Mouse (Mus musculus) limb, embryonic 11.5 days (tissue): ENCODE results near the gene Dip2b. TPM values are rescaled to one million over a fixed set of nuclear protein-coding genes. Genes with fewer than 3 reads are reported as not detected.

Experiments used
- ATAC-seq: fragments of 200-750 bp; cut with Nextera tagmentation; 2 replicates; pipeline ENCODE4 v1.8.0; 2017; ENCODE audit warnings: low read depth; ENCODE audit not compliant: insufficient number of reproducible peaks, low FRiP score, low TSS enrichment
- DNase-seq: peaks from one replicate; pipeline ENCODE4 v3.0.0-alpha.2; 2015; ENCODE audit warnings: low spot score
- H3K27ac ChIP-seq: fragments of 300-500 bp; sonication (generic); replicated peaks from 2 replicates; pipeline ENCODE4 v1.5.1; 2014; ENCODE audit warnings: low read depth, mild to moderate bottlenecking, low read length
- H3K27me3 ChIP-seq: fragments of 300-500 bp; sonication (generic); 2 replicates; pipeline ENCODE4 v1.6.1; 2014; ENCODE audit warnings: mild to moderate bottlenecking, low read length, mixed read lengths; ENCODE audit not compliant: control insufficient read depth, insufficient read depth
- H3K36me3 ChIP-seq: fragments of 300-500 bp; sonication (generic); 2 replicates; pipeline ENCODE4 v1.6.1; 2014; ENCODE audit warnings: mild to moderate bottlenecking, low read length, moderate library complexity, mixed read lengths; ENCODE audit not compliant: control insufficient read depth, insufficient read depth
- H3K4me1 ChIP-seq: fragments of 300-500 bp; sonication (generic); 2 replicates; pipeline ENCODE4 v1.6.1; 2014; ENCODE audit warnings: low read length, mixed read lengths; ENCODE audit not compliant: control insufficient read depth, insufficient read depth
- H3K4me2 ChIP-seq: fragments of 300-500 bp; sonication (generic); 2 replicates; pipeline ENCODE4 v1.6.1; 2014; ENCODE audit warnings: low read depth, mild to moderate bottlenecking, moderate library complexity; ENCODE audit not compliant: severe bottlenecking
- H3K4me3 ChIP-seq: fragments of 300-500 bp; sonication (generic); 2 replicates; pipeline ENCODE4 v1.5.1; 2014; ENCODE audit warnings: low read depth, low read length
- H3K9ac ChIP-seq: fragments of 300-500 bp; sonication (generic); 2 replicates; pipeline ENCODE4 v1.6.1; 2014; ENCODE audit warnings: mild to moderate bottlenecking, low read length
- H3K9me3 ChIP-seq: fragments of 300-500 bp; sonication (generic); 2 replicates; pipeline ENCODE4 v1.6.1; 2016; ENCODE audit warnings: low read length; ENCODE audit not compliant: control insufficient read depth
- WGBS: fragments of 180-500 bp; shearing (Covaris S2); extraction: QIAGEN DNeasy Blood & Tissue Kit; methylation state at CpG from one replicate; pipeline ENCODE4 v1.1.7; 2014; 5-methylcytosine and 5-hydroxymethylcytosine counted together
- polyA plus RNA-seq: library from polyadenylated mRNA; unstranded; fragments of >200 nt; fragmentation: Nextera tagmentation; extraction: Ambion mirVana; gene quantifications from 2 replicates; pipeline ENCODE4 v1.2.1, GENCODE M21; 2014

Gene Dip2b
- polyA plus RNA-seq, 1 experiment from 2014 or later: 18.5 TPM

DNA sequence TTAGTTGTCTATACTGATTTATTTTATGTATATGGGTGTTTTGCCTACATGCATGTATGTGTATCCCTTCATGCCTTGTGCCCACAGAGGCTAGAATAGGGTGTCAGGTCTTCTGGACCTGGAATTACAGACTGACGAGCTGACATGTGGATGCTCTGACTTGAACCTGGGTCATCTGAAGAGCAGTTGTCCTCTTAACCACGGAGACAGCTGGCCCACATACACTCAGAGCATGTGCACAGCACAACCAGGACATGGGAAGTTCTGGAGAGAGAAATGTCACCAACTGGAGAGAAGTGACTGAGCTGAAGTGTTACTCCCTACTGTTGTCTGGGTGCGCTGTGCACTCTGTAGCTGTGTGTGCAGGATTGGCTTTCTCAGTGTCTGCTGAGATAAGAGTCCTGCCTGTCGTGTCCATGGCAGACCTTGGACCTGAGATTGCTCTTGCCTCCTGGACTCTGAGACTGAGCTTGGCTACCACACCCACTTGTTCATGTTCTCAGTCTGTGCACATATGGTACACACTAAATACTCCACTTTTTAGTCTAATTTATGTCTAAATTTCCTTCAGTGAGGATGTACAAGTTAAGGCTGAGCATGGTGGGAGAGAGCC, 117.7 kb downstream of the Dip2b start:
- H3K4me2 ChIP-seq: no peak overlapping the region
- DNase-seq (no peak), ATAC-seq (no peak)
- WGBS: 91% methylated on average over 4 of the region's 4 CpGs
- H3K4me1 ChIP-seq: no peaks in the 10 kb centered on the region
- H3K27ac ChIP-seq: no peak overlapping the region
- no peaks in the 10 kb centered on the region for H3K9me3 ChIP-seq
- no peak overlapping the region for H3K9ac ChIP-seq
- H3K27me3 ChIP-seq: no peaks in the 10 kb centered on the region
- peaks cover 10% of the 10 kb centered on the region; the same call in 1 of the 2 replicates for H3K36me3 ChIP-seq
- no peak overlapping the region for H3K4me3 ChIP-seq

DNA sequence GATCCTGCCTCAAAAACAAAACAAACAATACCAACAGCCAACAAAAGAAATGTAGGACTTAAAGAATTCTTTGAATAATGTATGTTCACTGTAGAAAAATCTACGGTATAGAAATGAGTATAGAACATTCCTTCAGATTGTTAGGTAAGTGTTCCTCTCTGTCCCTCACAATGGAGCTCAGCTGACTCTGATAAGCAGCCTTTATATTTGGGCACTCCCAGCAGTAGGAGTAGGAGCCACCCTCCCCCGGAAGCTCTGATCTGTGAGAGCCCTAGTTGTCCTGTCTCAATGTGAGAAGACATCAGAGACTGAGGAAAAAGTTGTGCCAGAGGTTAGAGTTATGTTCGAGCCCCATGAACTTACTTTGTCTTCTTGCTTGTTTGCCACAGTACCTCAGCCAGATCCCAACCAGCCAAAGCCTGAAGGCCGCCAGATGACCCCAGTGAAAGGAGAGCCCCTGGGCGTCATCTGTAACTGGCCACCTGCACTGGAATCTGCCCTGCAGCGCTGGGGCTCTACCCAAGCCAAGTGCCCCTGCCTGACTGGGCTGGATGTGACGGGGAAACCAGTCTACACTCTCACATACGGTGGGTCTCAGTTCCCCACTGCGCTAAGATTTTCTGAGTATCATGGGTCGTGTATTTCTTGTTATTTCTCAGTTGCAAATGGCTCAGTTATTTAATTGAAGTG, 118.5 kb downstream of the Dip2b start:
- no peaks in the 10 kb centered on the region for H3K4me1 ChIP-seq
- no peak for ATAC-seq
- WGBS: 87% methylated on average over 10 of the region's 10 CpGs
- no peak overlapping the region for H3K27ac ChIP-seq
- no peak overlapping the region for H3K9ac ChIP-seq
- no peak overlapping the region for H3K4me2 ChIP-seq
- peaks cover 10% of the 10 kb centered on the region; the same call in 1 of the 2 replicates for H3K36me3 ChIP-seq
- no peak for DNase-seq
- H3K4me3 ChIP-seq: no peak overlapping the region
- no peaks in the 10 kb centered on the region for H3K27me3 ChIP-seq
- H3K9me3 ChIP-seq: no peaks in the 10 kb centered on the region

DNA sequence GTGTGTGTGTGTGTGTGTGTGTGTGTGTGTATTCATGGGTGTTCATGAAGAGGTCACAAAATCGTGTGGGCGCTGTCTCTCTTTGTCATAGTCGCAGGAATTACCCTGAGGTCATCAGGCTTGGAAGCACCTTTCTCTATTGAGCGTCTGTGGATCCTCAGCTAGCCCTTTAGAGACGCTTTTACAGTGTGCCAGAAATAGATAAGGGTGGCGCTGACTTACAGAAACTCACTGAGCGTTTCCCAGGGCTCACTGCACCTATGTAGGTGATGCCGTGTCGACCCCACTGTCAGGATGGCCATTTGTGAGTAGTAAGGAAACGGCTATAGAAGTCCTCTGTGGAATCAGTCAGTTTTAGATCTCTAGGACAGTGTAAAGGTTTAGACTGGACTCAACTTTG, 120.5 kb downstream of the Dip2b start:
- 89% methylated on average over 10 of the region's 10 CpGs for WGBS
- Histone ChIP-seq H3K4me1 (no peaks in the 10 kb centered on the region), H3K9me3 (no peaks in the 10 kb centered on the region), H3K27me3 (no peaks in the 10 kb centered on the region), H3K36me3 (peaks cover 11% of the 10 kb centered on the region; the same call in 1 of the 2 replicates), H3K27ac (no peak overlapping the region), H3K4me2 (no peak overlapping the region), H3K9ac (no peak overlapping the region), H3K4me3 (no peak overlapping the region)
- DNase-seq: no peak
- no peak for ATAC-seq

DNA sequence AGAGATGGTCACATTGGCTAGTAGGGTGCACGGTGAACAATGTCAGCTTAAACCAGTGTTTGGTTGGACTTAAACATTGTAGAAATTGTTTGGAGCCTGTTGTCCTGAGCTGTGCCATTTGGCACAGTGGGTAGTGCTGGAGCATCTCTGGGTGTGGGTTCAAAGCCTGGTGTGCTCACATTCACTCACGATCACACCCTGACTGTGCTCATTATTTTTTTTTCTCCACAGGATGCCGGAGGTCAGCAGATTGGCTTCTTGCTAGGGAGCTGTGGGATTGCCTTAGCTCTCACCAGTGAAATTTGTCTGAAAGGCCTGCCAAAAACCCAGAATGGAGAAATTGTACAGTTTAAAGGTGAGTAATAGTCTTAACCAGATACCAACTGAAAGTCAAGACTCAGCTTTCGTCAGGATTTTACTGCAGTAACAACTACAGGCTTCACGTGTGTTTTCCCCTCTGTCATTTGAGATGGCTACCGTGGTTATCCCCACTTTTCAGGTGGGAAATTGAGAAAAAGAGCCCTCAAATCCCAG, 123.3 kb downstream of the Dip2b start:
- DNase-seq (no peak), ATAC-seq (no peak)
- Histone ChIP-seq H3K4me3 (no peak overlapping the region), H3K27ac (no peak overlapping the region), H3K36me3 (peaks cover 5% of the 10 kb centered on the region; the same call in 1 of the 2 replicates), H3K9ac (no peak overlapping the region), H3K4me1 (no peaks in the 10 kb centered on the region), H3K4me2 (no peak overlapping the region), H3K27me3 (no peaks in the 10 kb centered on the region), H3K9me3 (no peaks in the 10 kb centered on the region)
- 85% methylated on average over 6 of the region's 6 CpGs for WGBS

DNA sequence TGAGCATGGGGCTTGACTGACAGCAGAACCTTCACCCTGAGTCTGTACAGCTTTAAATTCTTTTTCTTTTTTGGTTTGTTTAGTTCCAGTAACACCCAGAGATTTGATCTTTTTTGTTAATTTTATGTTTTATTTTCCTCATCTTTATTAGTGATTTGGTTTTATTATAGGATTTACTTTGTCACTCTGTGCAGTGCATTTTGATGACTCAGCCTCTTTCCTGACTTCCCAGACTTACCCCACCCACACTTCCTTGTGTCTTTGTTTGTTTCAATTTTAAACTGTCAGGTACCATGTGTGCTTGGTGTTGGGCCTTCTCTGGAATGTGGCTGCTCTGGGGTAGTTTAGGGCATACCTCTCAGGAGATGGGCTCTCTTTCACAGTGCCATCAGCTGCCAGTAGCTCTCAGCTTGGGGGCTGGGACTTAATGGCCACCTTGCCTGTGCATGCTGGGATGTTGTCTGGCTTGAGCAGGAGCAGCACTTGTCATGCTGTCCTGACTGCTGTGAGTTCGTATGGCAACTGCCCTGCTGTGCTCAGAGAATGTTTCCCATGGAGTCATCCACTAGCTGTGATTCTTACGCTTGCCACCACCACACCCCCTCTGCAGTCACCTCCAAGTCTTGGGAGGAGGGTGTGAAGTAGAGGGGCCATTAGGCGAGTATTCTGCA, 125.1 kb downstream of the Dip2b start:
- ATAC-seq (no peak), DNase-seq (no peak)
- H3K4me2 ChIP-seq: no peak overlapping the region
- no peak overlapping the region for H3K4me3 ChIP-seq
- peaks cover 2% of the 10 kb centered on the region; the same call in 1 of the 2 replicates for H3K36me3 ChIP-seq
- no peak overlapping the region for H3K9ac ChIP-seq
- H3K9me3 ChIP-seq: no peaks in the 10 kb centered on the region
- no peaks in the 10 kb centered on the region for H3K4me1 ChIP-seq
- no peaks in the 10 kb centered on the region for H3K27me3 ChIP-seq
- WGBS: 62% methylated on average over 3 of the region's 3 CpGs
- no peak overlapping the region for H3K27ac ChIP-seq

DNA sequence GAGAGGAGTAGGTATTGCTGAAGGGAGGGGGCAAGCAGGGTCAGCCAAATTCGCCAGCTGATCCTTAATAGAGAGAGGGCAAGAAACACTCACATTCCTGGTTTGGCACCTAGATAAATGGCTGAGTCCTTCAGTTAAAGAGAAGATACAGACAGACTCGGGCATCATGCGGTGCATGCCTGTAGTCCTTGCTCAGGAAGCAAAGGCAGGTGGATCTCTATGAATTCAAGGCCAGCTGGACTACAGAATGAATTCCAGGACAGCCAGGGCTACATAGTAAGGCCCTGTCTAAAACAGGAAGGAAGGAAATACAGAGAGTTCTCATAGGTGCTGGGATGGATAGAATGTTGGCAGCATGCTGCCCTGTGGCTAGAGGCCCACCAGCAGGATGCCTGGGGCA, 128.0 kb downstream of the Dip2b start:
- Histone ChIP-seq H3K27me3 (no peaks in the 10 kb centered on the region), H3K9ac (no peak overlapping the region), H3K4me3 (no peak overlapping the region), H3K4me2 (no peak overlapping the region), H3K4me1 (no peaks in the 10 kb centered on the region), H3K27ac (no peak overlapping the region), H3K36me3 (peaks cover 6% of the 10 kb centered on the region; the same call in 1 of the 2 replicates), H3K9me3 (no peaks in the 10 kb centered on the region)
- DNase-seq: no peak
- 87% methylated on average over 3 of the region's 3 CpGs for WGBS
- no peak for ATAC-seq

DNA sequence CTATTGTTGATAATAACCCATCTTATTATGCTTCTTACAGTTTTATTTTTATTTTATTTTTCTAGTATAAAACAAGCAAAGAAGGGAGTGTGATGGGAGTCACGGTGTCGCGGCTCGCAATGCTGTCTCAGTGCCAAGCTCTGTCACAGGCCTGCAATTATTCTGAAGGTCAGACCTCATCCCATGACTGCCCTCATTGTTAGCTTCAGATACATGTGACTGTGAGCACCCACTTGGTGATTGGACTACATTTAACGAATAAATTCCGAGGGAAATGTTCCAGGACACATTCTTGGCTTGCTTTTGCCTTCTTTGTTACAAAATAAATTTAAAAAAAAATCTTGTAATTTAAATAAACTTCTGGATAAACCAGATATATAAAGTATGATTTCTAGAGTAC, 129.3 kb downstream of the Dip2b start:
- WGBS: 95% methylated on average over 6 of the region's 6 CpGs
- H3K27ac ChIP-seq: no peak overlapping the region
- DNase-seq: no peak
- no peak overlapping the region for H3K4me3 ChIP-seq
- H3K9me3 ChIP-seq: no peaks in the 10 kb centered on the region
- no peaks in the 10 kb centered on the region for H3K27me3 ChIP-seq
- H3K36me3 ChIP-seq: peaks cover 4% of the 10 kb centered on the region; the same call in 1 of the 2 replicates
- H3K4me1 ChIP-seq: no peaks in the 10 kb centered on the region
- no peak overlapping the region for H3K9ac ChIP-seq
- H3K4me2 ChIP-seq: no peak overlapping the region
- no peak for ATAC-seq

DNA sequence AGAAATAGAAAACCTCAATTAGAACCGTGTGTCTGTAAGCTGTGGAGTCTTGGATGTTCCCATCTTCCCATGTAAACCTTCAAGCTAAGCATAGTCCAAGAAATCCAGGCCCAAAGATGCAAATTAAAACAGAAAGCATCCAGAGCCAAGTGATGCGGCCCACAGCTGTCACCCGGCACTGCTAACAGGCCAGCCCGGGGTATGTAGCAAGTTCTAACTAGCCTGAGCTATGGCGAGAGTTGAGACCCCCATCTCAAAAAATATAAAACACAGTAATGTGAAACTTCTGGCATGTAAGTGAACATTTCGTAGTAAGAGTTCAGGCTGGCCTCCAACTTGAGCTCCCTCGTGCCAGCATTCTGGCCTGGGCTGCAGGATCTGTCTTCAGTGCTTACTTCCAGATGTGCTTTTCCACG, 129.7 kb downstream of the Dip2b start:
- ATAC-seq (no peak), DNase-seq (no peak)
- no peaks in the 10 kb centered on the region for H3K9me3 ChIP-seq
- no peaks in the 10 kb centered on the region for H3K4me1 ChIP-seq
- WGBS: 83% methylated on average over 8 of the region's 8 CpGs
- peaks cover 4% of the 10 kb centered on the region; the same call in 1 of the 2 replicates for H3K36me3 ChIP-seq
- no peak overlapping the region for H3K4me3 ChIP-seq
- H3K27me3 ChIP-seq: no peaks in the 10 kb centered on the region
- no peak overlapping the region for H3K4me2 ChIP-seq
- H3K9ac ChIP-seq: no peak overlapping the region
- no peak overlapping the region for H3K27ac ChIP-seq
